Mouse (Mus musculus): ENCODE measurements around the gene Katnbl1.

DNA sequence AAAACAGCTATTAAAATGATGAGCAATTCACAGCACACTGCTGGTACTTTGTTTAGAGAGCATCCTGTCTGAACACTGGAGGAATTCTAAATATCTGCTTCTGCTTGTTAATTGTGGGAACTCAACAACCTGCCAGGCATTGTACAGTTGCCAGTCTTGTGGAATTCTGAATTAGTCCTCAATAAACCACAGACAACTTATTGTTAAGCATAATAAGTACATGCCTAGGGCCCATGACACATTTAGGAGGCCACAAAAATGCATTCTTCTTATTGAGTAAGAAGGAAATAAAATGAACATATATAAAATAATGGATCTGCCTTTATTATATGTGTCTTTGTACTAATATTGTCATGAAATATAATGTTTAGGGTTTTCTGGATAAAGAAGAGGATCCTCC lies 66.5 kb downstream of the Katnbl1 start:
- TF ChIP-seq POLR2A (IDR thresholded peaks at IDR 0.05; ENCODE audit: low read depth, low read length) (no peak), CTCF (conservative IDR thresholded peaks at IDR 0.05; ENCODE audit: insufficient read depth, insufficient read length, low read depth, low read length) (no peak)

All from kidney, adult 2 months (tissue).